Mouse (Mus musculus) G1E (cell line): ENCODE measurements around the gene Olfr1249. TPM values are rescaled to one million over a fixed set of nuclear protein-coding genes. Genes with fewer than 3 reads are reported as not detected.
"Not testable (repeated sequence)": the region's sequence is repeated elsewhere in the genome, so short reads cannot be mapped to it uniquely, and the experiment has no call there.

Source experiments
- ATAC-seq: 2 replicates; pipeline ENCODE4 v1.8.0; 2016; ENCODE audit warnings: mild to moderate bottlenecking; ENCODE audit not compliant: insufficient number of reproducible peaks, poor library complexity, low FRiP score, severe bottlenecking; ENCODE audit errors: extremely low read depth
- DNase-seq: peaks from one replicate; pipeline ENCODE4 v3.0.0; 2012; ENCODE audit warnings: low spot score
- H3K27me3 ChIP-seq: 2 replicates; pipeline ENCODE4 v1.6.1; 2012; ENCODE audit warnings: mild to moderate bottlenecking, low read length, inconsistent platforms; ENCODE audit not compliant: insufficient read depth
- H3K36me3 ChIP-seq: replicated peaks from 2 replicates; pipeline ENCODE3; 2012; ENCODE audit warnings: mild to moderate bottlenecking, inconsistent platforms
- H3K4me1 ChIP-seq: 2 replicates; pipeline ENCODE4 v1.6.1; 2012; ENCODE audit warnings: low read depth, low read length, inconsistent platforms, mixed read lengths; ENCODE audit not compliant: insufficient read depth
- H3K4me3 ChIP-seq: 2 replicates; pipeline ENCODE4 v1.5.1; 2012; ENCODE audit warnings: low read depth, mild to moderate bottlenecking, inconsistent platforms, low read length, moderate library complexity, mixed read lengths
- H3K9me3 ChIP-seq: replicated peaks from 2 replicates; pipeline ENCODE4 v1.6.1; 2012; ENCODE audit warnings: inconsistent platforms
- CTCF ChIP-seq: IDR thresholded peaks from 2 replicates; pipeline ENCODE4 v1.5.1; 2012; ENCODE audit warnings: low read depth, low read length, inconsistent platforms, mixed read lengths
- GATA1 ChIP-seq: IDR thresholded peaks from 2 replicates; pipeline ENCODE4 v1.6.1; 2012; ENCODE audit warnings: borderline replicate concordance, low read length, inconsistent platforms, mixed read lengths
- GATA2 ChIP-seq: IDR thresholded peaks from 2 replicates; pipeline ENCODE4 v1.6.1; 2012; ENCODE audit warnings: low read depth, low read length, inconsistent platforms, borderline replicate concordance
- POLR2AphosphoS5 ChIP-seq: IDR thresholded peaks from 2 replicates; pipeline ENCODE4 v1.6.1; 2012; ENCODE audit warnings: low read depth, low read length, inconsistent platforms; ENCODE audit not compliant: insufficient replicate concordance
- TAL1 ChIP-seq: conservative IDR thresholded peaks from 2 replicates; pipeline ENCODE4 v1.6.1; 2012; ENCODE audit warnings: low read depth, low read length, inconsistent platforms, mixed read lengths
- polyA plus RNA-seq: library from polyadenylated mRNA; stranded (reverse); fragments of >175 nt; gene quantifications from 2 replicates; pipeline ENCODE4 v1.2.3, GENCODE M21; 2012
- total RNA-seq, 2 experiments: library from RNA; stranded (forward) in 1 of 2; stranded (reverse) in 1 of 2; fragments of 200-1000 nt in 1 of 2; fragments of >200 nt in 1 of 2; fragmentation: Nextera tagmentation in 1 of 2; gene quantifications; 2 replicates each; pipeline ENCODE4 v1.2.3; 2014 to 2017

Olfr1249 gene
- total RNA-seq (2014; fragmentation: Nextera tagmentation) (not detected in 2 replicates), total RNA-seq (2017) (not detected in 2 replicates), polyA plus RNA-seq (not detected in 2 replicates)

DNA sequence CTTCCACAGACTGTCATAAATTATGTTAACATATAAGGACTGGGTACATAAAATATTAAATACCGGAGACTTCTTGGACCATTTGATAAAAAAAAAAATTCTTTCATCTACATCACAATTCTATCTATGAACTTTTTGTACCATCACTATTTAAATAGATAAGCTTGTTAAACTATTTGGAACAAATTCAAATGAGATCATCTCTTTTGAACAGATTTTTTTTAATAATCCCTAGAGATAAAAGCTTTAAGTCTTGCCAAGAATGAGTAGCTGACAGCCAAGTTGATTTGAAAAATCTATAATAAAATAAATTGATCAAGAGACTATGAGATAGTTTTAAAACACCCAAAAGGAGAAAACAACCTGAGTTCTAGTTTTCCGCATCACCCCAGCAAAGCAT is at the start of gene Olfr1249:
Gene Olfr1249 (minus strand): TSS at position 101 of the 400 bp plus-strand sequence.
- H3K4me1 ChIP-seq, result no peaks in the 10 kb centered on the region
- 0 out of 2 replicates have a peak, but pooled peaks cover 3% of the 10 kb centered on the region for H3K9me3 ChIP-seq
- TF ChIP-seq TAL1, result no peak
- no peak for TF ChIP-seq CTCF
- H3K4me3 ChIP-seq, result no peak within 1 kb of the TSS
- no peak for ATAC-seq
- no peaks in the 10 kb centered on the region for H3K27me3 ChIP-seq
- DNase-seq, result no peak
- no peaks in the 10 kb centered on the region for H3K36me3 ChIP-seq

- no peaks in the 10 kb centered on the region for H3K27me3 ChIP-seq
- TF ChIP-seq GATA2, result no peak
- H3K4me3 ChIP-seq, result no peak within 1 kb of the TSS
- ATAC-seq (no peak), DNase-seq (no peak)
- no peaks in the 10 kb centered on the region for H3K36me3 ChIP-seq
- no peaks in the 10 kb centered on the region for H3K4me1 ChIP-seq
- no peaks in the 10 kb centered on the region for H3K9me3 ChIP-seq
Observed at GRCm38 (mm10) chr2:89671836-89672235, 37.1 kb upstream of the Olfr1249 start, which contains the start of gene Olfr1251. Gene Olfr1251 (minus strand): TSS chr2:89671936.

GRCm38 (mm10) chr2:89661367-89661766 is 26.6 kb upstream of the Olfr1249 start, which contains the start of gene Olfr1250:
Gene Olfr1250 (minus strand): TSS chr2:89661467.
- no peak within 1 kb of the TSS for H3K4me3 ChIP-seq
- ATAC-seq (no peak), DNase-seq (no peak)
- no peaks in the 10 kb centered on the region for H3K36me3 ChIP-seq
- no peaks in the 10 kb centered on the region for H3K27me3 ChIP-seq
- H3K9me3 ChIP-seq, result no peaks in the 10 kb centered on the region
- TF ChIP-seq GATA1 (no peak), TAL1 (no peak), POLR2AphosphoS5 (no peak), GATA2 (no peak), CTCF (no peak)
- no peaks in the 10 kb centered on the region for H3K4me1 ChIP-seq

DNA sequence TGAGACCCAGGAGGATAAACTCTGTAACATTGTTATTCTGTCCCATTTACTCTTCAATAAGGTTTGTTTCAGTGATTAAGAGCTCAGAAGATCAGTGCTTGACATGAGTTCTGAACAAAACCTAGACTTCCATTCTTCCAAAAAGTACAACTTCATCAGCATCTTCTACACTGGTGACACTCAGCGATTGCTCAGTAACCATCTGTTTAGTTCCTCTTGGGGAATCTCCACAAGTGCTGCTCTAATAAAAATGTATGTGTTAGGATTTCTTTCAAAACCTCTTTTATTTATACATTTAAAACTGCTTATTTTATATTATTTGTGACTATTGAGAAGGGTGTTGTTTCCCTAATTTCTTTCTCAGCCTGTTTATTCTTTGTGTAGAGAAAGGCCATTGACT is 16.6 kb downstream of the Olfr1249 start, which contains the start of gene Olfr1248:
Gene Olfr1248 (minus strand): TSS at position 101 of the 400 bp plus-strand sequence.
- H3K4me3 ChIP-seq, result not testable (repeated sequence)

DNA sequence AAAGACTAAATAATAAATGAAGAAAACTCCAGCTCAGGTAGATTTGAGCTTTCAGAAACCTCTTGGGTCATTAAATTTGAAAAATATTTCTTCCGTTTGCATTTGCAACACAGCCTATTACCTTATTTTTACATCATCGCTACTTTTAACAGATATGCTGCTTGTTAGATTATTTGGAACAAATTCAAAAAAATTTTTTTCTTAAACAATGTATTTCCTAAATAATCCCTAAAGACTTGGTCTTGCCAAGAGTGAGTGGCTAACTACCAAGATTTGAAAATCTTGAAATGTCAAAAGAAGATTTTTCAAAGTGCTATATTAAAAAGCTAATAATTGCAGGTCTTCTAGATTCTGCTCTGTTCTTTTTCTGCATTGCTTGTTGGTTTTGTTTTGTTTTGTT is 20.8 kb downstream of the Olfr1249 start, which contains the start of gene Olfr1247:
Gene Olfr1247 (minus strand): TSS at position 101 of the 400 bp plus-strand sequence.
- DNase-seq, result no peak
- no peaks in the 10 kb centered on the region for H3K27me3 ChIP-seq
- no peaks in the 10 kb centered on the region for H3K9me3 ChIP-seq
- no peaks in the 10 kb centered on the region for H3K36me3 ChIP-seq
- TF ChIP-seq TAL1 (no peak), CTCF (no peak), POLR2AphosphoS5 (no peak), GATA2 (no peak), GATA1 (no peak)
- H3K4me1 ChIP-seq, result no peaks in the 10 kb centered on the region
- no peak within 1 kb of the TSS for H3K4me3 ChIP-seq
- no peak for ATAC-seq

More for the DNA sequence above, 16.6 kb downstream of the Olfr1249 start, which contains the start of gene Olfr1248:
- H3K27me3 ChIP-seq, ATAC-seq, DNase-seq, H3K36me3 ChIP-seq, H3K4me1 ChIP-seq, H3K9me3 ChIP-seq: not testable (repeated sequence)

GRCm38 (mm10) chr2:89593057-89593456 is 41.7 kb downstream of the Olfr1249 start, which contains the start of gene Olfr1246:
Gene Olfr1246 (minus strand): TSS chr2:89593157.
- Histone ChIP-seq H3K27me3 (no peaks in the 10 kb centered on the region), H3K9me3 (no peaks in the 10 kb centered on the region), H3K36me3 (no peaks in the 10 kb centered on the region), H3K4me1 (no peaks in the 10 kb centered on the region), H3K4me3 (no peak within 1 kb of the TSS)
- DNase-seq (no peak), ATAC-seq (no peak)
- no peak for TF ChIP-seq POLR2AphosphoS5
- no peak for TF ChIP-seq TAL1
- TF ChIP-seq GATA1, result no peak
- no peak for TF ChIP-seq CTCF
- TF ChIP-seq GATA2, result no peak

Other genes starting within 250 kb of the Olfr1249 start
- not detected in 2 replicates for gene Olfr1238, start 225.3 kb downstream of the Olfr1249 start, total RNA-seq (2014; fragmentation: Nextera tagmentation)
- 0.11 and 0.12 TPM in 2 replicates for gene Olfr1238, start 225.3 kb downstream of the Olfr1249 start, total RNA-seq (2017)
- gene Olfr1238, start 225.3 kb downstream of the Olfr1249 start, polyA plus RNA-seq, result not detected in 2 replicates
- not detected in 2 replicates for gene Olfr1239, start 214.6 kb downstream of the Olfr1249 start, total RNA-seq (2014; fragmentation: Nextera tagmentation)
- gene Olfr1239, start 214.6 kb downstream of the Olfr1249 start, total RNA-seq (2017), result 0.16 and 0.23 TPM in 2 replicates
- gene Olfr1239, start 214.6 kb downstream of the Olfr1249 start, polyA plus RNA-seq, result not detected in 2 replicates
- not detected in 2 replicates for gene Olfr1240, start 192.0 kb downstream of the Olfr1249 start, total RNA-seq (2014; fragmentation: Nextera tagmentation)
- gene Olfr1240, start 192.0 kb downstream of the Olfr1249 start, total RNA-seq (2017), result 0.05 and 0.23 TPM in 2 replicates
- gene Olfr1240, start 192.0 kb downstream of the Olfr1249 start, polyA plus RNA-seq, result not detected in 2 replicates
- gene Olfr1241, start 147.9 kb downstream of the Olfr1249 start, total RNA-seq (2014; fragmentation: Nextera tagmentation), result not detected in 2 replicates
- gene Olfr1241, start 147.9 kb downstream of the Olfr1249 start, total RNA-seq (2017), result 0.06 TPM in 1 of 2 replicates, not detected in the other
- gene Olfr1241, start 147.9 kb downstream of the Olfr1249 start, polyA plus RNA-seq, result not detected in 2 replicates
- not detected in 2 replicates for gene Olfr1242, start 136.6 kb downstream of the Olfr1249 start, total RNA-seq (2014; fragmentation: Nextera tagmentation)
- gene Olfr1242, start 136.6 kb downstream of the Olfr1249 start, total RNA-seq (2017), result not detected in 2 replicates
- gene Olfr1242, start 136.6 kb downstream of the Olfr1249 start, polyA plus RNA-seq, result not detected in 2 replicates
- not detected in 2 replicates for gene Olfr1243, start 103.5 kb downstream of the Olfr1249 start, total RNA-seq (2014; fragmentation: Nextera tagmentation)
- 0.23 and 0.38 TPM in 2 replicates for gene Olfr1243, start 103.5 kb downstream of the Olfr1249 start, total RNA-seq (2017)
- not detected in 2 replicates for gene Olfr1243, start 103.5 kb downstream of the Olfr1249 start, polyA plus RNA-seq
- gene Olfr1245, start 56.5 kb downstream of the Olfr1249 start, total RNA-seq (2014; fragmentation: Nextera tagmentation), result not detected in 2 replicates
- gene Olfr1245, start 56.5 kb downstream of the Olfr1249 start, total RNA-seq (2017), result 0.46 TPM in 1 of 2 replicates, not detected in the other
- gene Olfr1245, start 56.5 kb downstream of the Olfr1249 start, polyA plus RNA-seq, result not detected in 2 replicates
- not detected in 2 replicates for gene Olfr1246, start 41.8 kb downstream of the Olfr1249 start, total RNA-seq (2014; fragmentation: Nextera tagmentation)
- gene Olfr1246, start 41.8 kb downstream of the Olfr1249 start, total RNA-seq (2017), result under 0.01 and 0.05 TPM in 2 replicates
- gene Olfr1246, start 41.8 kb downstream of the Olfr1249 start, polyA plus RNA-seq, result not detected in 2 replicates
- gene Olfr1247, start 20.9 kb downstream of the Olfr1249 start, total RNA-seq (2014; fragmentation: Nextera tagmentation), result not detected in 2 replicates
- gene Olfr1247, start 20.9 kb downstream of the Olfr1249 start, total RNA-seq (2017), result 0.06 and 0.22 TPM in 2 replicates
- not detected in 2 replicates for gene Olfr1247, start 20.9 kb downstream of the Olfr1249 start, polyA plus RNA-seq
- gene Olfr1248, start 16.7 kb downstream of the Olfr1249 start, total RNA-seq (2014; fragmentation: Nextera tagmentation), result not detected in 2 replicates
- gene Olfr1248, start 16.7 kb downstream of the Olfr1249 start, total RNA-seq (2017), result 0.17 TPM in 1 of 2 replicates, not detected in the other
- not detected in 2 replicates for gene Olfr1248, start 16.7 kb downstream of the Olfr1249 start, polyA plus RNA-seq
- gene Olfr1250, start 26.5 kb upstream of the Olfr1249 start, total RNA-seq (2014; fragmentation: Nextera tagmentation), result not detected in 2 replicates
- 0.12 and 0.27 TPM in 2 replicates for gene Olfr1250, start 26.5 kb upstream of the Olfr1249 start, total RNA-seq (2017)
- gene Olfr1250, start 26.5 kb upstream of the Olfr1249 start, polyA plus RNA-seq, result not detected in 2 replicates
- not detected in 2 replicates for gene Olfr1251, start 37.0 kb upstream of the Olfr1249 start, total RNA-seq (2014; fragmentation: Nextera tagmentation)
- gene Olfr1251, start 37.0 kb upstream of the Olfr1249 start, total RNA-seq (2017), result not detected in 2 replicates
- gene Olfr1251, start 37.0 kb upstream of the Olfr1249 start, polyA plus RNA-seq, result not detected in 2 replicates
- gene Olfr1252, start 90.0 kb upstream of the Olfr1249 start, total RNA-seq (2014; fragmentation: Nextera tagmentation), result not detected in 2 replicates
- 0.06 and 0.11 TPM in 2 replicates for gene Olfr1252, start 90.0 kb upstream of the Olfr1249 start, total RNA-seq (2017)
- gene Olfr1252, start 90.0 kb upstream of the Olfr1249 start, polyA plus RNA-seq, result not detected in 2 replicates
- not detected in 2 replicates for gene Olfr1253, start 122.1 kb upstream of the Olfr1249 start, total RNA-seq (2014; fragmentation: Nextera tagmentation)
- 0.06 and 0.16 TPM in 2 replicates for gene Olfr1253, start 122.1 kb upstream of the Olfr1249 start, total RNA-seq (2017)
- gene Olfr1253, start 122.1 kb upstream of the Olfr1249 start, polyA plus RNA-seq, result not detected in 2 replicates
- not detected in 2 replicates for gene Olfr1254, start 158.6 kb upstream of the Olfr1249 start, total RNA-seq (2014; fragmentation: Nextera tagmentation)
- gene Olfr1254, start 158.6 kb upstream of the Olfr1249 start, total RNA-seq (2017), result 0.22 TPM in 1 of 2 replicates, not detected in the other
- gene Olfr1254, start 158.6 kb upstream of the Olfr1249 start, polyA plus RNA-seq, result not detected in 2 replicates
- gene Olfr1255, start 177.1 kb upstream of the Olfr1249 start, total RNA-seq (2014; fragmentation: Nextera tagmentation), result not detected in 2 replicates
- not detected in 2 replicates for gene Olfr1255, start 177.1 kb upstream of the Olfr1249 start, total RNA-seq (2017)
- gene Olfr1255, start 177.1 kb upstream of the Olfr1249 start, polyA plus RNA-seq, result not detected in 2 replicates
- gene Olfr1256, start 206.6 kb upstream of the Olfr1249 start, total RNA-seq (2014; fragmentation: Nextera tagmentation), result not detected in 2 replicates
- gene Olfr1256, start 206.6 kb upstream of the Olfr1249 start, total RNA-seq (2017), result 0.06 and 0.11 TPM in 2 replicates
- gene Olfr1256, start 206.6 kb upstream of the Olfr1249 start, polyA plus RNA-seq, result not detected in 2 replicates
- not detected in 2 replicates for gene Olfr48, start 213.2 kb upstream of the Olfr1249 start, total RNA-seq (2014; fragmentation: Nextera tagmentation)
- not detected in 2 replicates for gene Olfr48, start 213.2 kb upstream of the Olfr1249 start, total RNA-seq (2017)
- gene Olfr48, start 213.2 kb upstream of the Olfr1249 start, polyA plus RNA-seq, result not detected in 2 replicates
- not detected in 2 replicates for gene Olfr1257, start 243.5 kb upstream of the Olfr1249 start, total RNA-seq (2014; fragmentation: Nextera tagmentation)
- 0.16 TPM in 1 of 2 replicates, not detected in the other for gene Olfr1257, start 243.5 kb upstream of the Olfr1249 start, total RNA-seq (2017)
- not detected in 2 replicates for gene Olfr1257, start 243.5 kb upstream of the Olfr1249 start, polyA plus RNA-seq